Mouse (Mus musculus) gastrocnemius, adult 18-20 months (tissue): Measurements from ENCODE around the gene Ccdc124. TPM values are rescaled to one million over a fixed set of nuclear protein-coding genes. Genes with fewer than 3 reads are reported as not detected.
A peak's percentile ranks its signal among the peaks of the same experiment; 100 is the strongest.

Experiments
- DNase-seq: peaks from one replicate; pipeline ENCODE4 v3.0.0; 2021; ENCODE audit warnings: low spot score
- total RNA-seq, 2 experiments: library from RNA; stranded (reverse); gene quantifications; 2 replicates each; pipeline ENCODE4 v1.2.3; 2021

The Ccdc124 gene
- total RNA-seq, 2 experiments from 2014 or later = 72.6 to 76.5 TPM

- DNase-seq = peak; percentile 84
Measured at GRCm38 (mm10) chr8:70849333-70849990, 24.3 kb downstream of the Ccdc124 start.

- no peak for DNase-seq
Measured at GRCm38 (mm10) chr8:70846371-70847154, 27.2 kb downstream of the Ccdc124 start.

GRCm38 (mm10) chr8:70845108-70845507 lies 28.6 kb downstream of the Ccdc124 start:
- DNase-seq = no peak

GRCm38 (mm10) chr8:70844523-70844922 lies 29.2 kb downstream of the Ccdc124 start:
- peak; percentile 91 for DNase-seq

GRCm38 (mm10) chr8:70843941-70844340 lies 29.8 kb downstream of the Ccdc124 start:
- no peak for DNase-seq

GRCm38 (mm10) chr8:70843214-70843773 lies 30.4 kb downstream of the Ccdc124 start:
- no peak for DNase-seq

- DNase-seq = no peak
Measured at GRCm38 (mm10) chr8:70842484-70842883, 31.3 kb downstream of the Ccdc124 start.

- DNase-seq = peak; percentile 94
Measured at GRCm38 (mm10) chr8:70841147-70842072, 32.3 kb downstream of the Ccdc124 start.

GRCm38 (mm10) chr8:70840590-70840989 lies 33.1 kb downstream of the Ccdc124 start:
- no peak for DNase-seq

- peak; percentile 100 for DNase-seq
Measured at GRCm38 (mm10) chr8:70839408-70840351, 34.1 kb downstream of the Ccdc124 start, which contains the start of gene Arrdc2. TSS of gene Arrdc2 (minus strand) at chr8:70839720.

GRCm38 (mm10) chr8:70838654-70839407 lies 34.9 kb downstream of the Ccdc124 start:
- DNase-seq = peak; percentile 57

GRCm38 (mm10) chr8:70836666-70837065 lies 37.1 kb downstream of the Ccdc124 start:
- DNase-seq = no peak

- DNase-seq = peak; percentile 83
Measured at GRCm38 (mm10) chr8:70834071-70834470, 39.7 kb downstream of the Ccdc124 start.

GRCm38 (mm10) chr8:70833520-70833919 lies 40.2 kb downstream of the Ccdc124 start:
- peak; percentile 95 for DNase-seq

GRCm38 (mm10) chr8:70833018-70833482 lies 40.7 kb downstream of the Ccdc124 start:
- peak; percentile 56 for DNase-seq

- DNase-seq = peak; percentile 83
Measured at GRCm38 (mm10) chr8:70832371-70832770, 41.4 kb downstream of the Ccdc124 start.

GRCm38 (mm10) chr8:70831517-70831916 lies 42.2 kb downstream of the Ccdc124 start:
- DNase-seq = peak; percentile 89

GRCm38 (mm10) chr8:70827796-70828195 lies 45.9 kb downstream of the Ccdc124 start:
- no peak for DNase-seq

GRCm38 (mm10) chr8:70827010-70827409 lies 46.7 kb downstream of the Ccdc124 start:
- DNase-seq = no peak
